Mouse (Mus musculus) cortical plate, adult 2 months (tissue): ENCODE measurements around the gene Eif3c.

ENCODE experiments used
- CTCF ChIP-seq: fragments of 200-500 bp; IDR thresholded peaks from 2 replicates; pipeline ENCODE4 v1.5.1; 2011; ENCODE audit warnings: mild to moderate bottlenecking, control low read depth, low read length; ENCODE audit not compliant: insufficient read depth; ENCODE audit errors: extremely low read depth
- POLR2A ChIP-seq: fragments of 200-500 bp; IDR thresholded peaks from 2 replicates; pipeline ENCODE4 v1.6.1; 2011; ENCODE audit warnings: mild to moderate bottlenecking, low read length, control low read depth; ENCODE audit not compliant: insufficient read depth; ENCODE audit errors: extremely low read depth

DNA sequence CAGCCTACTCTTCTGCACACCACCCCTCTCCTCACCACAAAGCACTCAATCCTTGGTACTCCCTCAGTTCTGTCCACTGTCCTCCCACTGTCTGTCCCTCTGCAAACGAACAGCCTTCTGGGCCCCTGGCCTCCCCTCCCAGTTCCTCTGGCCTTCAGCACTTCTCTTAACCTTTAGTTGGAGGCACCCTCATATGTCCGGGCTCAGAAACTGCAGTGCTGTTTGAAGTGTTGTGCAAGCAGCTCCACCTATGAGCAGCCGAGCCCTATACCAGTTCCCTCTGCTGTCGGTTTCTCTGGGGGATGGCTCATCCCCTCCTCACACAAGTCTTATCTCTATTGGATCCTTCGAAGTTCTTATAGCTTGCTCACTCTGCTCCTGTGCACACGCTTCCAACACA is 30.2 kb upstream of the Eif3c start:
- no peak for TF ChIP-seq POLR2A
- no peak for TF ChIP-seq CTCF
